Mouse (Mus musculus) urinary bladder, adult 18-20 months (tissue): Measurements from ENCODE around the gene Serpina3i.

Experiments
- DNase-seq, 2 experiments: peaks; one replicate each; pipeline ENCODE4 v3.0.0; 2022; ENCODE audit warnings: low spot score in 2 of 2, mixed read lengths in 2 of 2

The Serpina3i gene

DNA sequence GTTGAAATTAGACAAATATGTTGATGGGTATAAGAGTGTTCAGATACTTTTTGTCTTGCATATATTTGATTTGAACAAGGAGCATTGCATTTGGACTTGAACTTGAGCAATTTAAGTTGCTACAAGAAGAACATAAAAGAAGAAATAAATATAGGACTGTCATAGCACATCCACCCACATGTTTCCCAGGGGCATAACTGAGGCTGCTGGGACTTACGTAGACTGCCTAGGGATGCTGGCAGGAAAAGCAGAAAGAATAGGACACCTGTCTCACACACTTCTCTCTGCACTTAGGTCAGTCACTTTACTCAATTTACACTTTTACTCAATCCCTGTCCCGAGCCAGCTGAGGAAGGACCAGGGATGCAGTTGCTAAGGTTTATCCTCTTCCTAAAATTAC is 31.0 kb downstream of the Serpina3i start:
- no peak for DNase-seq

DNA sequence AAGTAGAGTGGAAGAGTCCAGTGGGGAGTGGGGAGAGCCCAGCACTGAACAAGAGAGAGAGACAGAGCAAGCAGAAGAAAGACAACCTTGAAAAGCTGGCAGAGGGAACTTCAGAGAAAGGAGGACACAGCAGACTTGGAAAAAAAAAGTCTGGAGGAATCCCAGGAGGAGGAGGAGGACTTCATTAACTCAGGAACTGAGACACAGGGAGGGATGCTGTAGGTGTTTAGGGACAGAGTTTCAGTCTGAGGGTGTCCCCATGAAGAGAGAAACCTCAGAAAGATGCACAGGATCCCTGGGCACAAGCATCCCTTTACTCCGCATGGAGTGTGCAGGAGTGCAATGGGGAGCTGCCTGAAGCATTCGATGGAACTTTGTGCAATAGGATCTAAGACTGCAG is 35.1 kb downstream of the Serpina3i start:
- no peak for DNase-seq

DNA sequence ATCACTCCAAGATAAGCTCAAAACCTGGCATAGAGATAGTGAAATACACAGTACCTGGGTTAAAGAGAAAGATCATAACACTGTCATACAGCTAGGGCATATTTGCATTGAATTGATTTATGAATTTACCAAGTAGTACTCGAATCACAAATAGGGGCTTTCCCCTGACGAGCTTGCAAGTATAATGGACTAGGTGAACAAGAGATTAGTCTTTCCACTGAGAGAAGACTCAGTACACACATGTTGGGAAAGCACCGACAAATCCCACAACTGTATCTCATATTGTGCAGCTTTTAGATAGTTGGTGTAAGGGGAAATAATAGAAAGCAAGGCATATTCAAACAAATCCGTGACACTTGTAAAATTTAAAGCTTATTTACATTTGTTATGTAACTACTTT is 43.1 kb downstream of the Serpina3i start:
- DNase-seq: no peak

DNA sequence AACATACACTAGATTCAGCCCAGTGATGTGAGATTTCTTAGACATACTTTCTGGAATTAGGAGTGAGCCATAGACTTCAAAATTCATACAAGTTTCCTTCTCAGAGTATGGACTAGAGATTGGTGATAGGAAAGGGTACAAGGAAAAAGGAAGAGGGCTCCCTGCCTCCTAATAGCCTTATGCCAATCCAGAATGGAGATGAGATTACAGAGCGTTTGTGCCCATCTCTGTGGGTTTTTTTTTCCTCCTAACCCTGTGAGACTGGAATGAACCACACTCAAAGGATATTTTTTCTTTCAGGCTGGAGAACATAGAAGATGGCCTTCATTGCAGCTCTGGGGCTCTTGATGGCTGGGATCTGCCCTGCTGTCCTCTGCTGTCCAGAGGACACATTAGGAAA is 51.3 kb downstream of the Serpina3i start, which contains the start of gene Serpina3j:
TSS of gene Serpina3j (plus strand) at position 301 of the 400 bp plus-strand sequence.
- no peak for DNase-seq
